Mouse (Mus musculus): ENCODE data around the gene Tbl2. TPM values are rescaled to one million over a fixed set of nuclear protein-coding genes. Genes with fewer than 3 reads are reported as not detected.

The Tbl2 gene
- 8.1 and 9.3 TPM in 2 replicates for total RNA-seq (2023)

DNA sequence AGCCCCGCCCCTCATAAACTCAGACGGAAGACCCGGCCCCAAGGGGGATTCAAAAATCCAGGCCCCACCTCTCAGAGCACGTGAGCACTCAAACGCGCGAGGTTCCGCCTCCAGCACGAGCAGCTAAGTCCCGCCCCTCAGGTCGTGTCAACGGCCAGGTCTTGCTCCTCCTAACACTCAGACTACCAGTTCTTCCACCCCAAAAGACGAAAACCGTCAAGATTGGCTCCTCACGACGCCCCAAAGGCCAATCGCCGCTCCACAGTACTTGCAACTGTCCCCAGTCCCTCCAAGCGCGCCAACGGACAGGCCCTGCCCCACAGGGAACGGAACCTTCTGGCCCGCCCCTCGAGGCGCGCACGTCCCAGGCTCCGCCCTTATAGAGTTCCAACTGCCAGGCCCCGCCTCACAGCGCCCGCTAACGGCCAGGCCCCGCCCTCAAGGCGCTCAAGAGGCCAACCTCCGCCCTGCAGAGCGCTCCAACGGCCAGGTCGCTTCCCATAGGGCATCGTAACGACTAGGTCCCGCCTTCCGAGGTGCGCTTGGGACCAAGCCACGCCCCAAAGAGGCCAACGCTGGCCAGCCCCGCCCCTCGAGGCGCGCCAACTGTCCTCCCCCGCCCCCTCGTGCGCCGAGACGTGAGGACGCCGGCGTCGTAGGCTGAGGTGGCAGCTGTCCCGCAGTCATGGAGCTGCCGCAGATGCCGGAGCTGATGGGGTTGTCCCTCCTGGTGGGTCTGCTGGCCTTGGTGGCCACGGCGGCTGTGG lies at the start of gene Tbl2:
TSS of gene Tbl2 (plus strand) at position 605 of the 767 bp plus-strand sequence.

DNA sequence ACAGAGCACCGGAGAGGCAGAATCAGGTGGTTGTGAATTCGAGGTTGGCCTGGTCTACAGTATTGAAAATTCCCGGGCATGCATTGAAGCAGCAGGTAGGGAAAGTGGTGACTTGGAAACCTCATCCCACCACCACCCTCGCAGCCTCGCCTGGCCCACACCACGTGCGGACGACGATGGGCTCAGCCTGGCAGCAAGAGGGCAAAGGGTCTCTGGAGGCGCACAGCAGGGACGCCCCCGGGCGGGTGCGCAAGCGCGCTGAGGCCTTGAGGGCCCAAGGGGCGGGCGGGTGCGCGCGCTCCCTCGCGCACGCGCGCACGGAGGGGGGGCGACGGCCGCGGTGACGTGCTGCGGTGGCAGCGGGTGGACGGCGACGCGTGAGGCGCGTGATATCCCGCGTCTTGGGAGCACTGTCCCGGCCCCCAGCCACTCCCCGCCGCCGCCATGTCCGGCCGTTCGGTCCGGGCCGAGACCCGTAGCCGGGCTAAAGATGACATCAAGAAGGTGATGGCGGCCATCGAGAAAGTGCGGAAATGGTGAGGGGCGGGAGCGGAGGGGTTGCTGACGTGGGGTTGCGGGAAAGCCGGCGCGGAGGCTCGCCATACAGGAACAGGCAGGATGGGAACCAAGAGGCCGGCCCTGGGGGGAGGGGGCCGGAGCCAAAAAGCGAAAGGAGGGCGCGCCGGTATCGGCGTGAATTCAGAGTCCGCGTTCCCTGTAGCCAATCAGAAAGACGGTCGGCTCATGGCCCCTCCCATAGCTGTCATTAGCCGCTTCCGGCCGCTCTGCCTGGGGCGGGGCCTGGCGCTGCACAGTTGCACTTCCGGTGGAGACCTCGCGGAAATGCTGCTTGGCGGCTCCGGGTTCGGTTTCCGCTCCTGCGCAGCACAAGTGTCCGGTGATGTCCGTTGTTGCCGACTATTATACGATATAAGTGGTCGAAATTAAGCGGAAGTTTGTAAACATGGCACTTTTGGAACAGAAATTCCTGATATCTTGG lies 18.9 kb downstream of the Tbl2 start, which contains the start of gene Bcl7b:
TSS of gene Bcl7b (plus strand) at position 221 of the 1,000 bp plus-strand sequence.

DNA sequence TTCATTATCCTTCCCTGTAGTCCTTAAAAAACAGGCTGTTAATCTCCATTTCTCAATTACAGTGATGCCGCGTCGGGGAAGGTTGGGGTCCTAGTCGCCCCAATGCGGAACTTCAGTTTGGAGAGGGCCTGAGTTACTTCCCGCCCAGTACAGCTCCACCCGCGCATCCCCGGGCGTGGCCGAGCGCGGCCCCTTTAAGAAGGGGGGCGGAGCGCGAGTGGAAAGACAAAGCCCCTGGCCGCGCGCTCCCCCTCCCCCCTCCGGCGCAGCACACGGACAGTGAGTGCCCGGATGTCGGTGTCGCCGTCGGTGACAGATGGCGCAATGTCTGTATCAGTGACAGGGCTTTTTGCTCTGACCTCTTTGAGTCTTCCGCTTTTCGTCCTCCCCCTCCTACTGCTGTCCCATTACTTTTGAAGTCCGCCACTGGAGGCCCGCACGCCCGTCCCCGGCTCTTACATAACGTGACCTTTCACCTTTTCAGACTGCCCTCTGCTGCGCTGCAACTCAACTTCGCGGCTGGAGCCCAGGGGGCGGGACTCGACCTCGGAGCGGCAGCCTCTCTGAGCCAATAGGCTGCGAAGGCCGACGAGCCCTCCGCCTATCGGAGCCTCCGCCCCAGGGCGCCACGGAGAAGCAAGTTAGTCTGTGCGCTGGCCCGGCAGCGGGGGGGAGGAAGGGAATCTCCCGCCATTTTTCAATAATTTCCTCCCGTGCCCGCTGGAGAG lies 37.3 kb downstream of the Tbl2 start, which contains the start of gene Baz1b:
TSS of gene Baz1b (plus strand) at position 644 of the 728 bp plus-strand sequence.

Other genes with a start within 250 kb of the Tbl2 start
- not detected in 2 replicates for gene Tmem270, start 242.9 kb upstream of the Tbl2 start, total RNA-seq (2023)
- gene Cldn13, start 234.1 kb upstream of the Tbl2 start, total RNA-seq (2023) = 0.60 and 1.4 TPM in 2 replicates
- 1.6 and 1.8 TPM in 2 replicates for gene Mettl27, start 217.3 kb upstream of the Tbl2 start, total RNA-seq (2023)
- not detected in 2 replicates for gene Cldn4, start 202.7 kb upstream of the Tbl2 start, total RNA-seq (2023)
- gene Cldn3, start 163.4 kb upstream of the Tbl2 start, total RNA-seq (2023) = not detected in 2 replicates
- 16.6 and 19.8 TPM in 2 replicates for gene Abhd11, start 140.5 kb upstream of the Tbl2 start, total RNA-seq (2023)
- 0.29 TPM in 1 of 2 replicates, not detected in the other for gene Stx1a, start 126.2 kb upstream of the Tbl2 start, total RNA-seq (2023)
- 14.7 and 16.3 TPM in 2 replicates for gene Dnajc30, start 85.5 kb upstream of the Tbl2 start, total RNA-seq (2023)
- gene Bud23, start 84.7 kb upstream of the Tbl2 start, total RNA-seq (2023) = 35.7 and 37.2 TPM in 2 replicates
- not detected in 2 replicates for gene Vps37d, start 71.4 kb upstream of the Tbl2 start, total RNA-seq (2023)
- gene Mlxipl, start 59.8 kb upstream of the Tbl2 start, total RNA-seq (2023) = 0.77 TPM in 1 of 2 replicates, not detected in the other
- 32.0 and 34.6 TPM in 2 replicates for gene Bcl7b, start 18.6 kb downstream of the Tbl2 start, total RNA-seq (2023)
- gene Baz1b, start 37.6 kb downstream of the Tbl2 start, total RNA-seq (2023) = 79.3 and 103 TPM in 2 replicates
- 0.19 and 0.27 TPM in 2 replicates for gene Fzd9, start 101.6 kb downstream of the Tbl2 start, total RNA-seq (2023)
- not detected in 2 replicates for gene Fkbp6, start 200.4 kb downstream of the Tbl2 start, total RNA-seq (2023)
- gene Trim50, start 203.6 kb downstream of the Tbl2 start, total RNA-seq (2023) = not detected in 2 replicates
- gene Nsun5, start 220.3 kb downstream of the Tbl2 start, total RNA-seq (2023) = 3.1 and 5.7 TPM in 2 replicates
- gene Pom121, start 244.9 kb downstream of the Tbl2 start, total RNA-seq (2023) = 29.4 and 37.0 TPM in 2 replicates

All from neutrophil, adult 65 days (primary cell).